Mouse (Mus musculus) ovary, postnatal 14 days (tissue): ENCODE data around the gene Rgs3.

ENCODE experiments used
- DNase-seq: peaks from one replicate; pipeline ENCODE4 v3.0.0; 2022; ENCODE audit warnings: low spot score

Gene Rgs3

GRCm38 (mm10) chr4:62606542-62606882 lies 46.9 kb downstream of the Rgs3 start:
- no peak for DNase-seq

DNA sequence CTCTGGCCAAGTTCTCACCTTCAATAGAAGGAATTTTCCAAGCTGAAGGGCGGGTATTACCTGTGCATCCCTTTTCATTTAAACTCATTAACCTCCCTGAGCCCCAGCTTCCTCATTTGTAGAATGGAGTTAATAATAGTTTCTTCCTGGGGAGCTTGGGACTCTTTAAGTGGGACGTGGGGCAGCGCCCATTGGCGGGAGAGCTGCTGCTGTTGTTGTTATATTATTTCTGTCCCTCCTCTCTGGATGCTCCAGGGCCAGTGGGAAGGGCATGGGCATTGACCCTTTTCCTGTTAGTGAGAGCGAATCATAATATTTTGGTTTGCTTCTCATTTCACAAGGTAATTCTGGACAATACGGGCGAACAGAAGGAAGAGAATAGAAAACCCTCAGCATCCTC lies 47.3 kb downstream of the Rgs3 start:
- no peak for DNase-seq

- DNase-seq = no peak
Measured at GRCm38 (mm10) chr4:62607345-62607744, 47.7 kb downstream of the Rgs3 start.

DNA sequence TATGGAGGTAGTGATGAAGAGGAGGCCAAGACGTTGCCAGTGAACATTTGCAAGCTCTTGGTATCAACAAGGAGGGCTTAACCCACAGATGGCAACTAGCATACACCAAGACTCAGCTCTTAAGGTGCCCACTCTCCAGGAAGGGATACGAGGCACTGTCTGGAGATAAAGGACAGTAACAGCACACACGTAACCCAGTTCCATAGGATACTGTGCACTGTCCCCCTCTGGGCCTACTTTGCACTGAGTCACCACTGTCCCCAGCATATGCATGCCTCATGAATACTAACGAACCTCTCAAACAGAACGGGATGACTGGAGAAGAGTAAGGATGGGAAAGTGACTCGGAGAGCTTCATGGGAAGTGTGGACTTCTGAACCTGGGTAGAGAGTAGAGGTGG lies 48.2 kb downstream of the Rgs3 start:
- no peak for DNase-seq

GRCm38 (mm10) chr4:62609333-62609732 lies 49.7 kb downstream of the Rgs3 start:
- no peak for DNase-seq

- DNase-seq = no peak
Measured at GRCm38 (mm10) chr4:62610142-62610675, 50.6 kb downstream of the Rgs3 start.

GRCm38 (mm10) chr4:62612601-62613501 lies 53.2 kb downstream of the Rgs3 start:
- no peak for DNase-seq

DNA sequence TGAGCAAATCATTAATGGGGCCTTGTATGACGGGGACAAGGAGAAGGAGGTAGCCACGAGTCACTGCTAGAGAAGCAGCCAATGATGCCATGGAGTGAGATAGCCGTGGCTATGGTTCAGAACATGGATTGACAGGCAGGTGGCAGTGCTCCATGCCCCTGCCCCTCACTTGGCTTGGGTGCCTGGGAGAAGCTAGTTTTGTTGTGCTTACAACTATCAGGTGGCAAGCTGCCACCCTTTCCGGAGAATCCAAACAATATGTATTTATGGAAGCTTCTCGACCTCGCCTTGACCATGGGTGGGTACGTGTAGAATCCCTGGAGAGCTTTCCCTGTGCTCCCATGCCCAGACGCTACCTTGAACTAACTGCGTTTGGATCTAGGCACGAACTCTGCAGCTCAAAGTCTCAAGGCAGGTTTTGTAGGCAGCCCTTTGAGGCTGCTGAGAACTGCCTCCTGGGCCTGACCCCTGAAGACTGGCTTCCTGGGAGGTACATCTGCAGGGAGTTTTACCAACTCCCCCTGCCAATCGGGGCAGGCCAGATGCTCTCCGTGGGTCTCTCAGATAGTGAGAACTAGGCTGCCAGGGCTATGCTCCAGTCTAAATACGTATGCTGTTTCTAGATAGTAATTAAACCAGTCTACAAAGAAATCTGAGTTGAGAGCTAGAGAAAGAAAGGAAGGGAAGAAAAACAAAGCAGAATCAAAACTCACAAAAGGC lies 54.2 kb downstream of the Rgs3 start:
- DNase-seq = no peak

GRCm38 (mm10) chr4:62617856-62618440 lies 58.3 kb downstream of the Rgs3 start:
- no peak for DNase-seq

GRCm38 (mm10) chr4:62619232-62619964 lies 59.8 kb downstream of the Rgs3 start:
- DNase-seq = no peak

- DNase-seq = no peak
Measured at GRCm38 (mm10) chr4:62619965-62620244, 60.3 kb downstream of the Rgs3 start.

DNA sequence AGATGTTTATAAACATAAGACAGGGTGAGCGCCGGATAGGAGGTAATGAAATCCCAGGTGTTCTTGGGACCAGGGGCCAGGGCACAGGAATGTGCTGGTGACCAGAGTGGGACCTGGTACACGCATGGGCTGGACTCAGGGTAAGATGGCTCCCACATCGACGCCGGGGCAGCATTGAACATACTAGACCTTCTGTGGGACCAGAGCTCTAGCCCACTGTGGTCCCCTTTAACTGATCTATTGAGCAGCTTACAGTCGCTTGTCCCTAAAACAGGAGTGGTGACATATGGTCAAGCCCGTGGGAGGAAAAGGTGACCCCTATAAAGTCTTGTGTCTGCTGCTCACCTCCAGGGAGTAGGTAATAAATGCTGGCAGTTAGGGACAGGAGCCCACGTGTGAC lies 61.5 kb downstream of the Rgs3 start:
- DNase-seq = no peak

DNA sequence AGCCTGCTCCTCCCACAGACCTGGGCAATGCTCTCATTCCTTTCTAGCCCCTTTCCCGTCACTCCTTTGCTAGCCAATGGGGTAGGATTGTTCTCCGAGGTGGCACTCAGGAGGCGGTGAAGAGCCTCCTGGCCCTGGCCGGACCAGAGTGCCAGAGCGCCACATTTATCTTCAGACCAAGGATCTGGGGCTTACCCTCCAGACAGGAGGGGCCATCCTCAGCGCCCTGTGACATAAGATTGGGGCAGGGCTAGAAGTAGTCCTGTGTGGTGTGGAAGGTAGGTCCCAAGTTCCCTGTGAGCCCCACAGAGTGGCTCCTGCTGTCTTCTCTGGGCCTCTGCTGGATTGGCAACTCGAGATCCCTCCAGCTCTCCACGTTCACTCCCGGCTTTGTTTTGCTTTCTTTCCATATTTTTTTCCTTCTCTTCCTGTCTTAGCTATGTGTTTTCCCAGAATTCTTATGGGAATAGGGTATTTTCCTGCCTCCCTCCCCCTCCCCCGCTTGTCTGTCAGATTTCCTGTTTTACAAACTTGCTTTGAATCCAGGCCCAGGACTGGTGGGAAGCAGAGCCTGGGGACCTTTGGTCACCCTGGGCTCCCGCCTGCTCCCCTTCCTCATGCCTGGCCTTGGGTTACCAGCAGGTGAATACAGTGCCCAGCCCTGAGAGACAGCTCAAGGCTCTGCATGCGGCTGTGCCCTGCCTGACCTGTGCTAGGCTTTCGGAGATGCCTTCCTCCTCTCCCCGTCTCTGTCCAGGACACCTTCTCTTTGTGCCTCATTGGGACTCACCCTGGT lies 62.4 kb downstream of the Rgs3 start:
- DNase-seq = no peak

- DNase-seq = no peak
Measured at GRCm38 (mm10) chr4:62623251-62624015, 63.8 kb downstream of the Rgs3 start.

DNA sequence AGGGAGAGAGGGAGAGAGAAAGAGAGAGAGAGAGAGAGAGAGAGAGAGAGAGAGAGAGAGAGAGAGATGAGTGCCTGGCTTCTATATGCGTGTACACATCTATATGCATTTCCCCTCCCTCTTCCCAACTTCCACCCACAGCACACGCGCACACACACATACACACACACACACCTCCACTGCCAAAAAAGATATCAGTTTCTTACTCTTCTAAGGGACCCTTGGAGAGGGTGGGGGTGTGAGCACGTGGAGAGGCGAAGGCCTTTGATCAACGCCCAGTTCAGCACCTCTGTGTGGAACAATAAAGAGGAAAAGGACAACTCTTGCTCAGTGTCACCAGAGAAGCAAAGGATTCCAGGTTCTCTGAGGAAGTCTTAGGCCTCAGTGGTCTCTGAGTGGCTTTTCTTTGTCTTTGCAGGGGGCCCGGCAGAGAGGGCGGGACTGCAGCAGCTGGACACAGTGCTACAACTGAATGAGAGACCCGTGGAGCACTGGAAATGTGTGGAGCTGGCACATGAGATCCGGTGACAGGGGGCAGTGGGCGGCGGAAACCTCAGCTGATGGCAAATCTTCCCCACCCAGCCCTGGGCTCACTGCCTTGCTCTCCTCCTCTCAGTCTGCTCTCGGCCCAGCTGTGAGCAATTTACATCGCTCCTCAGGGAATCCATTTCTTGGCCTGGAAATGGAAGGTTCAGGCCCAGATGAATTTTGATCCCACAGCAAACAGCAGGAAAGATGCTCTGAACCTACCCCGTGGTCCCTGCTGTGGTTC lies 65.2 kb downstream of the Rgs3 start:
- DNase-seq = no peak

- DNase-seq = no peak
Measured at GRCm38 (mm10) chr4:62625451-62626061, 65.9 kb downstream of the Rgs3 start.

DNA sequence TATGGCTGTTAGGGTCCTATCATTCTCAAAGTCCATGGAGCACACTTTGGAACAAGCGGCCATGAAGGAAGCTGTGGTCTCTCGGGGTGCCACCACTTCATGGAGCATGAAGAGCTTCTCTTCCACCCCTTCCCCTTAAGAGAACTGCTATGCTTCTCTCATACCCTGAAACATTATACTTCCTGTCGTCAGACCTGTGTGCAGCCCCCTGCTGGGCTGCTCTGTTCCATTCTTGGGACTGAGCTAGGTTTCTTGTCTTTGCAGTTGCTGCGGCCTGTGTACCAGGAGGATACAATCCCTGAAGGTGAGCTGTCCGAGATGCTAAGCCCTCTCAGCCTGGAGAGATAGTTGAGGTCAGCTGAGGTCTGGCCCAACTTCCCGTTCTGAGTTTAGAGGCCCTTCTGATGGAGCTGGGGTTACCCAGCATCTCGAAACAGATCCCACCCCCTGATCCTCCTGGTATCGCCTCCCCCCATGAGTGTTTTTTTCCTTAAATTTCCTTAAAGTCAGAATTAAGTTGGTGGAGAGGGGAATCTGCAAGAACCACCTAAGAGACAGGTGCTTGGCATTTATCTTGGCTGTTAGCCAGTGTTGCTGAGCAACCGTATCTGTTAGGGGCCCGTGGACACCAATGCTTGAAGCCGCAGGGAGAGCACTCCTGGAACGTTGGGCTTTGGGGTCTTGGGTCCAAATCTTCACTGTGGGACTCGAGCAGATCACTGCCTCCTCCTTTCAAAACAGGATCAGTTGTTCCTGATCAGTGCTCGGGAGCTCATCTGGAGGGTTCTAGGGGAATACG lies 66.8 kb downstream of the Rgs3 start:
- no peak for DNase-seq

DNA sequence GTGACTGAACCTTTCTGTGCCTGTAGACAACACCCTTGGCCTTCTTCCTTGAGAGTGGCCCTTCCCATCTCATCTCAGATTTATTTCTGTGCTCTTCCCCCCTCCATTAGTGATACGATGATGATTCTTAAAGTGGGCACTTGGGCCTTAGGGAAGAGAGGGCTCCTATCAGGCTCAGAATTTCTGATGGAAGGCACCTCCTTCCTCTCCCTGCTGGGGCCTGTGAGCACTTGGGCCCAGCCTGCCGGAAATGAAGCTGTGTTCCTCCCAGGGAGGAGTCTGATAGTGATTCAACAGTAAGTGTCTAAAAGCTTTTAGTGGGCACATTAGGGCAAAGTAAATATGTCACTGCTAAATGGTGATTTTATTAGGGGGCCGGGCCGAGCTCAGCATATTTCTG lies 67.7 kb downstream of the Rgs3 start:
- DNase-seq = no peak

DNA sequence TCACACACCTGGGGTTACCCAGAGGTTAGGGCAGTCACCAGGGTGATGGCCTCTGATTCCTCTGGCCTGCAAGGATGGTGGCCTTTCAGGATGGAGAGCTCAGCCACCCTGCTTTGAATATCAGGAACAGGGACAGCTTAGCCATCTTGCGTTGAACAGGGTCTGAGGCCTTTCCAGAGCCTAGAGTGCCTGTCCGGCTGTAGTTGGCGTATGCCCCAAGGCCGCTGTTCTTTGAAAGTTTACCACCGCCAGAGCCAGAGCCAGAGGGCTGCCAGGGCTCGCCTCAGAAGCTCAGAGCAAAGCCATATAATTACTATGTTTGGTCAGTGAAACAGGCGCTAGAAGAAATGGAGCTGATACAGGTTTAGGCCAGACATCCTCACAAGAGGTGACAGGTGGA lies 68.9 kb downstream of the Rgs3 start:
- no peak for DNase-seq
